Mouse (Mus musculus): ENCODE measurements around the gene Mllt11. TPM values are rescaled to one million over a fixed set of nuclear protein-coding genes. Genes with fewer than 3 reads are reported as not detected.
A peak's percentile ranks its signal among the peaks of the same experiment; 100 is the strongest.
"Not testable (repeated sequence)": the region's sequence is repeated elsewhere in the genome, so short reads cannot be mapped to it uniquely, and the experiment has no call there.

Gene Mllt11
- total RNA-seq, 2 experiments from 2014 or later = 1.2 TPM; not detected in 1

- ATAC-seq (replicated peaks; ENCODE audit: low FRiP score, poor library complexity, severe bottlenecking) = no peak
Measured at GRCm38 (mm10) chr3:95224295-95224694, 7.7 kb downstream of the Mllt11 start.

- ATAC-seq (replicated peaks; ENCODE audit: low FRiP score, poor library complexity, severe bottlenecking) = no peak
Measured at GRCm38 (mm10) chr3:95223041-95223440, 8.9 kb downstream of the Mllt11 start.

GRCm38 (mm10) chr3:95218466-95219137 is 13.4 kb downstream of the Mllt11 start:
- ATAC-seq (replicated peaks; ENCODE audit: low FRiP score, poor library complexity, severe bottlenecking) = 0 out of 2 replicates have a peak, but pooled peaks have one; percentile 8

GRCm38 (mm10) chr3:95217255-95218134 is 14.5 kb downstream of the Mllt11 start, which contains the start of gene Gabpb2:
Gabpb2 (minus strand) TSS chr3:95217916.
- ATAC-seq (replicated peaks; ENCODE audit: low FRiP score, poor library complexity, severe bottlenecking) = peak; percentile 94

- peak; percentile 11 for ATAC-seq (replicated peaks; ENCODE audit: low FRiP score, poor library complexity, severe bottlenecking)
Measured at GRCm38 (mm10) chr3:95216655-95217254, 15.2 kb downstream of the Mllt11 start.

- no peak for ATAC-seq (replicated peaks; ENCODE audit: low FRiP score, poor library complexity, severe bottlenecking)
Measured at GRCm38 (mm10) chr3:95213609-95213975, 18.4 kb downstream of the Mllt11 start.

GRCm38 (mm10) chr3:95212889-95213608 is 18.9 kb downstream of the Mllt11 start:
- not testable (repeated sequence) for ATAC-seq (replicated peaks; ENCODE audit: low FRiP score, poor library complexity, severe bottlenecking)

- ATAC-seq (replicated peaks; ENCODE audit: low FRiP score, poor library complexity, severe bottlenecking) = no peak
Measured at GRCm38 (mm10) chr3:95210585-95210984, 21.4 kb downstream of the Mllt11 start.

- ATAC-seq (replicated peaks; ENCODE audit: low FRiP score, poor library complexity, severe bottlenecking) = no peak
Measured at GRCm38 (mm10) chr3:95208286-95208685, 23.7 kb downstream of the Mllt11 start.

- ATAC-seq (replicated peaks; ENCODE audit: low FRiP score, poor library complexity, severe bottlenecking) = no peak
Measured at GRCm38 (mm10) chr3:95203880-95204279, 28.1 kb downstream of the Mllt11 start.

- ATAC-seq (replicated peaks; ENCODE audit: low FRiP score, poor library complexity, severe bottlenecking) = no peak
Measured at GRCm38 (mm10) chr3:95200562-95200961, 31.4 kb downstream of the Mllt11 start.

GRCm38 (mm10) chr3:95200132-95200531 is 31.8 kb downstream of the Mllt11 start:
- ATAC-seq (replicated peaks; ENCODE audit: low FRiP score, poor library complexity, severe bottlenecking) = no peak

- no peak for ATAC-seq (replicated peaks; ENCODE audit: low FRiP score, poor library complexity, severe bottlenecking)
Measured at GRCm38 (mm10) chr3:95199101-95199500, 32.9 kb downstream of the Mllt11 start.

GRCm38 (mm10) chr3:95195772-95196171 is 36.2 kb downstream of the Mllt11 start:
- no peak for ATAC-seq (replicated peaks; ENCODE audit: low FRiP score, poor library complexity, severe bottlenecking)

- no peak for ATAC-seq (replicated peaks; ENCODE audit: low FRiP score, poor library complexity, severe bottlenecking)
Measured at GRCm38 (mm10) chr3:95194721-95195135, 37.2 kb downstream of the Mllt11 start.

- no peak for ATAC-seq (replicated peaks; ENCODE audit: low FRiP score, poor library complexity, severe bottlenecking)
Measured at GRCm38 (mm10) chr3:95186888-95187287, 45.1 kb downstream of the Mllt11 start.

- no peak for ATAC-seq (replicated peaks; ENCODE audit: low FRiP score, poor library complexity, severe bottlenecking)
Measured at GRCm38 (mm10) chr3:95186100-95186499, 45.9 kb downstream of the Mllt11 start.

- no peak for ATAC-seq (replicated peaks; ENCODE audit: low FRiP score, poor library complexity, severe bottlenecking)
Measured at GRCm38 (mm10) chr3:95184796-95185577, 47.0 kb downstream of the Mllt11 start.

GRCm38 (mm10) chr3:95181841-95182240 is 50.1 kb downstream of the Mllt11 start:
- ATAC-seq (replicated peaks; ENCODE audit: low FRiP score, poor library complexity, severe bottlenecking) = no peak
